Mouse (Mus musculus) regulatory T cell (primary cell): ENCODE measurements around the gene Akap5.

Source experiments
- in situ Hi-C: fragments of 300-600 bp; cut with MboI, MseI; formaldehyde crosslinking; loops from one replicate; pipeline ENCODE4 v1.15.1; 2025; ENCODE audit warnings: high pct_unique_total_duplicates

Gene Akap5

GRCm38 (mm10) chr12:76310633-76311032 is 14.1 kb upstream of the Akap5 start:
- in situ Hi-C loops = no loop called here

GRCm38 (mm10) chr12:76311227-76311626 is 13.5 kb upstream of the Akap5 start:
- in situ Hi-C loops = no loop called here

- in situ Hi-C loops = no loop called here
Measured at GRCm38 (mm10) chr12:76311951-76312350, 12.7 kb upstream of the Akap5 start.

- in situ Hi-C loops = no loop called here
Measured at GRCm38 (mm10) chr12:76318282-76319212, 6.1 kb upstream of the Akap5 start.

GRCm38 (mm10) chr12:76326437-76327220 is 1.9 kb downstream of the Akap5 start:
- in situ Hi-C loops = no loop called here

GRCm38 (mm10) chr12:76328567-76329354 is 4.1 kb downstream of the Akap5 start:
- in situ Hi-C loops = no loop called here

- in situ Hi-C loops = no loop called here
Measured at GRCm38 (mm10) chr12:76333688-76334087, 9.0 kb downstream of the Akap5 start.

- in situ Hi-C loops = no loop called here
Measured at GRCm38 (mm10) chr12:76335641-76336040, 10.9 kb downstream of the Akap5 start.

- in situ Hi-C loops = no loop called here
Measured at GRCm38 (mm10) chr12:76336111-76336965, 11.6 kb downstream of the Akap5 start.

- in situ Hi-C loops = loop anchor here (5.0 kb wide), 2 partner anchors 56 to 79 kb away; no protein-coding TSS in a partner anchor
Measured at GRCm38 (mm10) chr12:76341080-76341479, 16.4 kb downstream of the Akap5 start.

- in situ Hi-C loops = no loop called here
Measured at GRCm38 (mm10) chr12:76345759-76346455, 21.2 kb downstream of the Akap5 start.

- in situ Hi-C loops = no loop called here
Measured at GRCm38 (mm10) chr12:76349680-76350220, 25.1 kb downstream of the Akap5 start.

- in situ Hi-C loops = no loop called here
Measured at GRCm38 (mm10) chr12:76360868-76361267, 36.2 kb downstream of the Akap5 start.

GRCm38 (mm10) chr12:76361405-76362302 is 37.0 kb downstream of the Akap5 start:
- in situ Hi-C loops = no loop called here

- in situ Hi-C loops = no loop called here
Measured at GRCm38 (mm10) chr12:76362303-76362676, 37.6 kb downstream of the Akap5 start.

GRCm38 (mm10) chr12:76366276-76366675 is 41.6 kb downstream of the Akap5 start:
- in situ Hi-C loops = no loop called here

GRCm38 (mm10) chr12:76367096-76367995 is 42.7 kb downstream of the Akap5 start:
- in situ Hi-C loops = no loop called here
